In the genomic region with DNA sequence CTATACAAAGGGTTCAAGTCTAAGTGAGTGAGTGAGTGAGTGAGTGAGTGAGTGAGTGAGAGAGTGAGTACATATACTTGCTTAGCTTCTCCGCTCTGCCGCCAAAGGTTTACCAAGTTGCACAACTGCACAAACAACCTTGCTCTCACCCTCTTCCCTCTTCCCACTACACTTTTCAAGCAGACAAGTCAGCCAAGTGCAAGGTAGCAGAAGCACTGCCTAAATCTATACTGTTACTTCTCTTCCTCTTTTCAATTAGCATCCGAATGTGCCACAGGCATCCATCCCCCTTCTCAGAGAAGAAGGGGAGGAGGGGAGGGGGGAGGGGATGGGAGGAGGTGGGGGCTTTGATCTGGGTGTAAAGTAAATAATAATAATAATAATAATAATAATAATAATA, we compare ENCODE assay signal across 23 mouse cellular contexts.
DNase-seq lines count a peak whose midpoint lies in the region; ATAC-seq and TF ChIP-seq lines count a peak whose summit lies in the region.
"Had no signal": no experiment of that assay in that cellular context is flagged by ENCODE, and none has a peak within 500 bp of the region (broad histone marks: within the 10 kb centered on the region; RNA-seq: fewer than 3 reads in every experiment).

No protein-coding gene starts in this region.

- no peak for TF ChIP-seq RAD21 in MEL (IDR thresholded peaks at IDR 0.05; ENCODE audit: low read depth, low read length)

- no peak overlapping the region for H3K9ac ChIP-seq in midbrain, embryonic 11.5 days (ENCODE audit: low read length)
- no peak overlapping the region for H3K9ac ChIP-seq in midbrain, embryonic 13.5 days (replicated peaks)
- H3K9ac ChIP-seq in MEL (ENCODE audit: control insufficient read depth, low read depth, low read length, poor library complexity, severe bottlenecking): no peak overlapping the region
- H3K9ac ChIP-seq: embryonic facial prominence, embryonic 13.5 days; embryonic facial prominence, embryonic 15.5 days; forebrain, embryonic 12.5 days had no signal

- TF ChIP-seq CTCF in MEL (IDR thresholded peaks at IDR 0.05 in 2 of 3, conservative IDR thresholded peaks at IDR 0.05 in 1 of 3; ENCODE audit: control insufficient read depth in 1 of 3, insufficient read depth in 1 of 3, low read depth in 2 of 3, low read length in 3 of 3, poor library complexity in 1 of 3, severe bottlenecking in 1 of 3): no peak

- intact Hi-C loops in left cerebral cortex, postnatal 10 days (cut with DNase I): no loop called here

- DNase-seq in midbrain, embryonic 11.5 days (ENCODE audit: low spot score, missing footprints): peak; percentile 31
- DNase-seq in MEL (ENCODE audit: low read depth, low spot score): peak; percentile 73
- no peak for DNase-seq in urinary bladder, adult 2 months (ENCODE audit: low spot score)
- DNase-seq in left cerebral cortex, postnatal 10 days (ENCODE audit: extremely low spot score in 1 of 2, low spot score in 2 of 2): no peak
- DNase-seq: adrenal gland, postnatal 10 days; adrenal gland, postnatal 25 days; cerebellum, adult 11 months; cerebellum, adult 18-20 months; cerebellum, adult 8-10 months; cerebellum, adult 9-11 months; cerebellum, postnatal 14 days; cerebellum, postnatal 36 days; embryo, embryonic 11 days had no signal

- no peak for ATAC-seq in midbrain, embryonic 11.5 days (ENCODE audit: low FRiP score)
- ATAC-seq in midbrain, embryonic 13.5 days: no peak
- ATAC-seq: activated CD4-positive, CD25-positive, alpha-beta regulatory T cell, adult 4 months; forebrain, embryonic 14.5 days; forebrain, embryonic 16.5 days; Patski had no signal

- H3K9me3 ChIP-seq in midbrain, embryonic 11.5 days (ENCODE audit: control insufficient read depth, low read length): no peaks in the 10 kb centered on the region
- H3K9me3 ChIP-seq in midbrain, embryonic 13.5 days: no peaks in the 10 kb centered on the region
- no peaks in the 10 kb centered on the region for H3K9me3 ChIP-seq in MEL (replicated peaks; ENCODE audit: insufficient read depth, low read length)
- H3K9me3 ChIP-seq: embryonic facial prominence, embryonic 13.5 days; embryonic facial prominence, embryonic 15.5 days; forebrain, embryonic 10.5 days; forebrain, embryonic 12.5 days had no signal

- no peaks in the 10 kb centered on the region for H3K36me3 ChIP-seq in midbrain, embryonic 11.5 days (ENCODE audit: control insufficient read depth, insufficient read depth, low read length)
- H3K36me3 ChIP-seq in midbrain, embryonic 13.5 days: peaks cover 28% of the 10 kb centered on the region
- peaks cover 0 to 11% of the 10 kb centered on the region in 2 experiments; a peak in 2 of 4 replicates for H3K36me3 ChIP-seq in MEL (ENCODE audit: control insufficient read depth in 1 of 2, insufficient read depth in 2 of 2, low read length in 2 of 2)
- H3K36me3 ChIP-seq: embryonic facial prominence, embryonic 15.5 days had no signal

- H3K79me2 ChIP-seq in MEL (ENCODE audit: control insufficient read depth, insufficient read depth, low read length, poor library complexity): no peaks in the 10 kb centered on the region

- 98% methylated on average over 3 of the region's 3 CpGs for WGBS in midbrain, embryonic 11.5 days
- 94% methylated on average over 3 of the region's 3 CpGs for WGBS in midbrain, embryonic 13.5 days

- no peaks in the 10 kb centered on the region for H3K4me1 ChIP-seq in midbrain, embryonic 11.5 days (ENCODE audit: control insufficient read depth, insufficient read depth, low read length)
- peaks cover 3% of the 10 kb centered on the region; the same call in 1 of the 2 replicates for H3K4me1 ChIP-seq in midbrain, embryonic 13.5 days (replicated peaks)
- peaks cover 4 to 6% of the 10 kb centered on the region in 2 experiments for H3K4me1 ChIP-seq in MEL (ENCODE audit: control insufficient read depth in 1 of 2, insufficient read depth in 2 of 2, low read length in 2 of 2)
- H3K4me1 ChIP-seq: forebrain, embryonic 10.5 days had no signal

- peak; percentile 54 to 80; a peak in 3 of 4 replicates for TF ChIP-seq EP300 in MEL (IDR thresholded peaks at IDR 0.05; ENCODE audit: low read depth in 1 of 2, low read length in 2 of 2)

- TF ChIP-seq POLR2A in MEL (IDR thresholded peaks at IDR 0.05; ENCODE audit: control insufficient read depth in 1 of 2, insufficient read depth in 1 of 2, low read depth in 1 of 2, low read length in 2 of 2, poor library complexity in 1 of 2): no peak

- no peak overlapping the region for H3K27ac ChIP-seq in midbrain, embryonic 11.5 days (ENCODE audit: low read depth, low read length)
- no peak overlapping the region for H3K27ac ChIP-seq in midbrain, embryonic 13.5 days
- H3K27ac ChIP-seq in MEL (ENCODE audit: control insufficient read depth, low read depth, low read length): peak overlapping the region; percentile 92
- H3K27ac ChIP-seq: embryonic facial prominence, embryonic 13.5 days; embryonic facial prominence, embryonic 15.5 days; forebrain, embryonic 10.5 days; forebrain, embryonic 12.5 days had no signal

- H3K27me3 ChIP-seq in midbrain, embryonic 11.5 days (ENCODE audit: control insufficient read depth, insufficient read depth, low read length): no peaks in the 10 kb centered on the region
- no peaks in the 10 kb centered on the region for H3K27me3 ChIP-seq in midbrain, embryonic 13.5 days
- H3K27me3 ChIP-seq in MEL (ENCODE audit: control insufficient read depth in 1 of 2, insufficient read depth in 2 of 2, low read length in 2 of 2): no peaks in the 10 kb centered on the region
- H3K27me3 ChIP-seq: embryonic facial prominence, embryonic 13.5 days; embryonic facial prominence, embryonic 15.5 days; forebrain, embryonic 12.5 days; Patski had no signal

- H3K4me3 ChIP-seq in midbrain, embryonic 11.5 days (ENCODE audit: low read depth, low read length): no peak overlapping the region
- H3K4me3 ChIP-seq in midbrain, embryonic 13.5 days (replicated peaks): no peak overlapping the region
- H3K4me3 ChIP-seq in MEL (ENCODE audit: control insufficient read depth in 1 of 2, insufficient read depth in 1 of 2, low read depth in 2 of 2, low read length in 2 of 2): no peak overlapping the region
- H3K4me3 ChIP-seq: embryonic facial prominence, embryonic 13.5 days; embryonic facial prominence, embryonic 15.5 days; erythroblast, embryonic 14.5 days; forebrain, embryonic 10.5 days; forebrain, embryonic 12.5 days had no signal

- H3K4me2 ChIP-seq in midbrain, embryonic 11.5 days: no peak overlapping the region
- no peak overlapping the region for H3K4me2 ChIP-seq in midbrain, embryonic 13.5 days (replicated peaks)
- H3K4me2 ChIP-seq: embryonic facial prominence, embryonic 13.5 days; embryonic facial prominence, embryonic 15.5 days; forebrain, embryonic 12.5 days had no signal

TF ChIP-seq in MEL, 35 proteins besides CTCF, POLR2A, EP300 and RAD21:
- TF ChIP-seq ETS1 (IDR thresholded peaks at IDR 0.05; ENCODE audit: low read depth, low read length) (0 out of 2 replicates have a peak, but pooled peaks have one; percentile 12), CHD1 (IDR thresholded peaks at IDR 0.05; ENCODE audit: low read depth, low read length) (no peak), POLR2AphosphoS2 (IDR thresholded peaks at IDR 0.05; ENCODE audit: low read length) (no peak), MAFK (IDR thresholded peaks at IDR 0.05; ENCODE audit: borderline replicate concordance, low read depth, low read length) (no peak), JUND (IDR thresholded peaks at IDR 0.05; ENCODE audit: low read depth, low read length) (no peak), MXI1 (IDR thresholded peaks at IDR 0.05; ENCODE audit: low read depth, low read length) (no peak), TBP (IDR thresholded peaks at IDR 0.05; ENCODE audit: low read depth, low read length) (0 out of 2 replicates have a peak, but pooled peaks have one; percentile 16), GATA1 (IDR thresholded peaks at IDR 0.05; ENCODE audit: low read depth, low read length) (peak; percentile 67), E2F4 (IDR thresholded peaks at IDR 0.05; ENCODE audit: borderline replicate concordance, low read depth, low read length) (no peak), MEF2A (IDR thresholded peaks at IDR 0.05; ENCODE audit: extremely low read depth, insufficient replicate concordance, low read depth, low read length, poor library complexity, severe bottlenecking) (no peak), CHD2 (IDR thresholded peaks at IDR 0.05; ENCODE audit: low read length) (no peak), USF2 (IDR thresholded peaks at IDR 0.05; ENCODE audit: borderline replicate concordance in 1 of 2, insufficient read depth in 1 of 2, low read depth in 1 of 2, low read length in 2 of 2) (no peak), RCOR1 (IDR thresholded peaks at IDR 0.05; ENCODE audit: low read depth, low read length) (0 out of 2 replicates have a peak, but pooled peaks have one; percentile 33), ZKSCAN1 (IDR thresholded peaks at IDR 0.05; ENCODE audit: low read depth, low read length) (no peak), ELF1 (IDR thresholded peaks at IDR 0.05; ENCODE audit: low read depth, low read length) (no peak), GABPA (IDR thresholded peaks at IDR 0.05; ENCODE audit: low read depth, low read length) (no peak), ZMIZ1 (IDR thresholded peaks at IDR 0.05; ENCODE audit: low read depth, low read length) (no peak), UBTF (IDR thresholded peaks at IDR 0.05; ENCODE audit: borderline replicate concordance, insufficient read depth, low read depth, low read length) (no peak), MAZ (IDR thresholded peaks at IDR 0.05; ENCODE audit: low read depth, low read length) (0 out of 2 replicates have a peak, but pooled peaks have one; percentile 30), SMC3 (IDR thresholded peaks at IDR 0.05; ENCODE audit: low read depth, low read length) (no peak), MYB (IDR thresholded peaks at IDR 0.05; ENCODE audit: low read depth, low read length) (peak; percentile 52), MYC (IDR thresholded peaks at IDR 0.05; ENCODE audit: low read depth, low read length) (no peak)

Comparison
In these comparisons a context has a peak if more than half of its experiments do, and no peak if none do; other contexts are left out.
1. DNase-seq: peak in midbrain, embryonic 11.5 days (single experiment) and MEL (single experiment); none in urinary bladder, adult 2 months (single experiment) and left cerebral cortex, postnatal 10 days (0 of 2).